Mouse (Mus musculus): ENCODE measurements around the gene Rhcg.

Rhcg gene

GRCm38 (mm10) chr7:79606766-79607165 lies 10.7 kb downstream of the Rhcg start:
- intact Hi-C loops (cut with DNase I), result no loop called here

- intact Hi-C loops (cut with DNase I), result no loop called here
Observed at GRCm38 (mm10) chr7:79602006-79602405, 15.5 kb downstream of the Rhcg start.

- intact Hi-C loops (cut with DNase I), result no loop called here
Observed at GRCm38 (mm10) chr7:79600122-79600521, 17.3 kb downstream of the Rhcg start.

GRCm38 (mm10) chr7:79594854-79595253 lies 22.6 kb downstream of the Rhcg start:
- intact Hi-C loops (cut with DNase I), result loop anchor here (2.0 kb wide), 2 partner anchors 48 to 98 kb away; no protein-coding TSS in a partner anchor

GRCm38 (mm10) chr7:79591812-79592731 lies 25.4 kb downstream of the Rhcg start:
- intact Hi-C loops (cut with DNase I), result no loop called here

GRCm38 (mm10) chr7:79590560-79591110 lies 26.8 kb downstream of the Rhcg start:
- intact Hi-C loops (cut with DNase I), result no loop called here

GRCm38 (mm10) chr7:79589763-79590559 lies 27.5 kb downstream of the Rhcg start:
- intact Hi-C loops (cut with DNase I), result no loop called here

- intact Hi-C loops (cut with DNase I), result no loop called here
Observed at GRCm38 (mm10) chr7:79588284-79588683, 29.2 kb downstream of the Rhcg start.

GRCm38 (mm10) chr7:79578851-79579241 lies 38.6 kb downstream of the Rhcg start:
- intact Hi-C loops (cut with DNase I), result no loop called here

- intact Hi-C loops (cut with DNase I), result no loop called here
Observed at GRCm38 (mm10) chr7:79577931-79578850, 39.3 kb downstream of the Rhcg start.

- intact Hi-C loops (cut with DNase I), result no loop called here
Observed at GRCm38 (mm10) chr7:79577096-79577874, 40.2 kb downstream of the Rhcg start.

GRCm38 (mm10) chr7:79576659-79577058 lies 40.8 kb downstream of the Rhcg start:
- intact Hi-C loops (cut with DNase I), result no loop called here

GRCm38 (mm10) chr7:79572191-79572818 lies 45.2 kb downstream of the Rhcg start:
- intact Hi-C loops (cut with DNase I), result no loop called here

- intact Hi-C loops (cut with DNase I), result no loop called here
Observed at GRCm38 (mm10) chr7:79568937-79569535, 48.4 kb downstream of the Rhcg start.

- intact Hi-C loops (cut with DNase I), result no loop called here
Observed at GRCm38 (mm10) chr7:79568212-79568611, 49.2 kb downstream of the Rhcg start.

- intact Hi-C loops (cut with DNase I), result no loop called here
Observed at GRCm38 (mm10) chr7:79563675-79564074, 53.8 kb downstream of the Rhcg start.

- intact Hi-C loops (cut with DNase I), result no loop called here
Observed at GRCm38 (mm10) chr7:79562385-79562784, 55.1 kb downstream of the Rhcg start.

GRCm38 (mm10) chr7:79558698-79559097 lies 58.8 kb downstream of the Rhcg start:
- intact Hi-C loops (cut with DNase I), result no loop called here

- intact Hi-C loops (cut with DNase I), result no loop called here
Observed at GRCm38 (mm10) chr7:79557728-79558221, 59.7 kb downstream of the Rhcg start.
